Mouse (Mus musculus): ENCODE measurements around the gene Gm8271.
"Not testable (repeated sequence)": the region's sequence is repeated elsewhere in the genome, so short reads cannot be mapped to it uniquely, and the experiment has no call there.

Gm8271 gene

GRCm38 (mm10) chr14:5185493-5185892 is at the start of gene Gm8271:
Gene Gm8271, plus strand, starts transcription at chr14:5185793.
- not testable (repeated sequence) for DNase-seq (ENCODE audit: low spot score in 2 of 2)

GRCm38 (mm10) chr14:5164235-5164634 is 21.4 kb upstream of the Gm8271 start, which contains the start of gene Gm3317:
Gene Gm3317, plus strand, starts transcription at chr14:5164535.
- DNase-seq (ENCODE audit: low spot score in 2 of 2), result not testable (repeated sequence)
